Mouse (Mus musculus) urinary bladder, postnatal 36 days (tissue): ENCODE measurements around the gene Adra1d.

Experiments
- DNase-seq, 2 experiments: peaks; one replicate each; pipeline ENCODE4 v3.0.0; 2022; ENCODE audit warnings: low spot score in 2 of 2, mixed read lengths in 1 of 2

Gene Adra1d

DNA sequence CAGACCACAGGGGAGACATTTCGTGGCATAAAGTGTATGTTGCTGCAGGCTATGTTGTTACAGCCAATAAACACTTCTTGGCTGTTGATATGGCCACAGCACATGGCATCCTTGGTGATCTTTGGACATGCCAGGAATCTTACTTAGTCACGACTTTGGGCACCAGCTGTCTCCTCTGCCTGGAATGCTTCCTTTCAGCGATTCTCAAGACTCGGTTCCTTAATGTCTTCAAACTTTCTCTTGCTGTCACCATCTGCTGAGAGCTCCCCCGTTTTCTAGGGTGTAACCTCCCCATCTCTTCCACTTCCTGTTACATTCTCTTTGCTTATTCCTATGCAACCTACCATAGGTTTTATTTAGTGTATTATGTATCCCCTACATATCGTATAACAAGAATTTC, 22.3 kb downstream of the Adra1d start:
- no peak for DNase-seq

DNA sequence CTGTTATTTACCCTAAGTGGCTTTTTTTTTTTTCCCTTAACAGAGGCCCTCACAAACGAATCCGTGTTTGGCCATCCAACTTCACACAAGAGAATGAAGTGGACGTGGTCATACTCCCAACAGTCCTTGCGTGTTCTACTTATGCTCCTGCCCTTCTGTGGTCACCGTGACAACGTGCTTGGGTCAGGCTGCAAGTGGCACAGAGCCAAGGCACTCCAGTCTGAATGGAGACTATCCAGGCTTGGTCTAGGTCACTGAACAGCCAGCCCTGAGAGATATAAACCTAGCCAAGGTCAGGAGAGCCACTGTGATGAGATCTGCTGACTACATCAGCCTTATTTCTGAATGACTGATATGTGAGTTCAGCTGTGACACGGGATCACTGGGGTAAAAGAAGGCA, 23.7 kb downstream of the Adra1d start:
- no peak for DNase-seq

DNA sequence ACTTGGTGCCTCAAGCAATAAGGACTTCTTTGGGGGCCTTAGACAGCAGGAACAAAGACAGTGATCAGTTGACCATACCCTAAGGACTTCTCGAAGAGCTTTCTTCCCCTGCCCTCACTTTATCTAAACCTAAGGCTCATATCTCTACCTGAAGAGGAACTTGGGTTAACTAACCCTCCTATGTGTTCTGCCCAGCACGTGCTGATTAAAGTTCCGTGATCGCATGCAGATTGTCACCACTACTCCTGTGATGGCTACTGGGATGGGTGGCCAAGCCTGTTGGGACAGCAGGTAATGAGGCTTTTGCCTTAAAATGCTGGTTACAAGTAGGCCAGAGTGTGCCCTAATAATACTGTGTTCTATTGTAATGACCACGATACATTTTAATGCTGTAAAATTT, 26.9 kb downstream of the Adra1d start:
- DNase-seq, result no peak

DNA sequence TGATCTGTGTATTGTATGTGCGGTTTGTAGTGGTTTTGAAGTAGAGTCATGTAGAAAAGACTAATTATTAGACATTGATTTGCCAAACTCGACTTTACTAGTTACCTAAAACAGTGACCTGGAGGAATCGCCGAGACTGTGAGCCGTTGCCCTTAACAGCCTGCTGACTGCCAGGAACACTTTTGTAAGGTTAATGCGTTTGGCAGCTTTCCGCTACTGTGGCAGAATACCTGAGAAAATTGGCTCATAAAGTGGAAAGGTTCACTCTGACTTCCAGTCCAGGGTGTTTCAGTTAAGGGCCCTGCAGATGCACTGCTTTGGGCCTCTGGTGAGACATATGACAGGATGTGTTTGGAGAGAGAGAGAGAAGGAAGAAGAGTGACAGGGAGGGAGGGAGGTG, 30.8 kb downstream of the Adra1d start:
- no peak for DNase-seq

DNA sequence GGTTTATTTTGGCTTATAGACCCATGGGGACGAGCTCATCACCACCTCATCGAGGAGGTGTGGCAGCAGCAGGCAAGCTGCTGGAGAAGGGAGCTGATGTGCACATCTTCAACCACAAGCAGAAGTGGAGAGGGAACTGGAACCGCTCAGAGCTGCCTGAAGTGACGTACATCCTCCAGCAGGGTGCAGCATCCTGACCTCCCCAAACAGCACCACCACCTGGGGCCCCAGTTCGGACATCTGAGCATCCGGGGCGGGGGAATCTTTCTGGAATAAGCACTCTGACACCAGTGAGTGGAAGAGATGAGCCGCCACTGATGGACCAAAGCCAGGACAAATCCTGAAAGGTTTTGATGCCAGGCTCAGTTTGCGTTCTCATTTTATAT, 31.5 kb downstream of the Adra1d start:
- DNase-seq, result peak; percentile 24 to 37

DNA sequence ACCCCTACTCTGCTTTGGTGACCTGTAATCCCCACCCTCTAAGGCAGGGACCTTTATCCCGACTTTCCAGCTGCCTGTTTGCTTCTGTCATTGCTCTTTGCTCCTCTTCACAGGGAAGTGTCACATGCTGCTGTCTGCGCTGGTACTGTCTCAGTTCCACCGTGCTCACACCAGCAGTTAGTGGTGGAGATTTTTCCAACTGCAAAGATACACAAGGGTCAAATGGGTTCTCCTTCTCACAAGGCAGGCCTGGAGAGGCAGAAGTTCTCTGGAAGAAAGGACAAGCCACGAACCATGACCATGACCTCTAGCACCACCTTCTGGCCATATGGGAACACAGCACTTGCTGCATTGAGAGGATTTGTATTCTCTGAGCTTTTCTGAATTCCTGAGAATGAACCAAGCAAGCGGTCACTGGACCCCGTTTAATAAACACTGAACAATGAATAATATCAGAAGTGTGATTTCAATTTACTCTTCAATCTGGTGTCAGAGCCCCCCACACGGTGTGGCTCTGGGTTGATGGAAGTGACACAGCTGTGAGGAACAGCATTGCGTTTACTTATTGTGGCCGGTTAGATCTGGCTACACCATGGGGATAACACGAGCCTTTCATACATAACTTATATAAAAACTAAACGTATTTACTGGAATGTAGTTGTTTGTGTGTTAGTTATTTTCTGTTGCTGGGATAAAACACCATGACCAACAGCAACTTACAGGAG, 32.0 kb downstream of the Adra1d start:
- peak; percentile 33 to 41 for DNase-seq

DNA sequence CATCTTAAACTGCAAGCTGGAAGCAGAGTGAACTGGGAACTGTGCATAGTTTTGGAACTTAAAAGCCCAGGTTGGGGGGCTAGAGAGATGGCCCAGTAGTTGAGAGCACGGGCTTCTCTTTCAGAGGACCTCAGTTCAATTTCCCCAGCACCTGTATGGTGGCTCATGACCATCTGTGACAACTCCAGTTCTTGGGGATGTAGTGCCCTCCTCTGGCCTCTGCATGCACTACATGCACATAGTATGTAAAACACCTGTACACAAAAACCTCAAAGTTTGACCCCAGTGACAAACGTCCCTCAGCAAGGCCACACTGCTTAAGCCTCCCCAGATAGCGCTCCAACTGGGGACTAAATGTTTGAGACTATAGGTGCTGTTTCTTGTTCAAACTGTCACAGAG, 35.0 kb downstream of the Adra1d start:
- DNase-seq, result no peak

DNA sequence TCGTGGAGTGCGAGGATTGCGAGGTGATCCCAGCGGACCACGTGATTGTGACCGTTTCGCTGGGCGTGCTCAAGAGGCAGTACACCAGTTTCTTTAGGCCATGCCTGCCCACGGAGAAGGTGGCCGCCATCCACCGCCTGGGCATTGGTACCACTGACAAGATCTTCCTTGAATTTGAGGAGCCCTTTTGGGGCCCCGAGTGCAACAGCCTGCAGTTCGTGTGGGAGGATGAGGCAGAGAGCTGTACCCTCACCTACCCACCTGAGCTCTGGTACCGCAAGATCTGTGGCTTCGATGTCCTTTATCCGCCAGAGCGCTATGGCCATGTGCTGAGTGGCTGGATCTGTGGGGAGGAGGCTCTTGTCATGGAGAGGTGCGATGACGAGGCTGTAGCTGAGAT, 41.3 kb downstream of the Adra1d start:
- DNase-seq, result no peak

DNA sequence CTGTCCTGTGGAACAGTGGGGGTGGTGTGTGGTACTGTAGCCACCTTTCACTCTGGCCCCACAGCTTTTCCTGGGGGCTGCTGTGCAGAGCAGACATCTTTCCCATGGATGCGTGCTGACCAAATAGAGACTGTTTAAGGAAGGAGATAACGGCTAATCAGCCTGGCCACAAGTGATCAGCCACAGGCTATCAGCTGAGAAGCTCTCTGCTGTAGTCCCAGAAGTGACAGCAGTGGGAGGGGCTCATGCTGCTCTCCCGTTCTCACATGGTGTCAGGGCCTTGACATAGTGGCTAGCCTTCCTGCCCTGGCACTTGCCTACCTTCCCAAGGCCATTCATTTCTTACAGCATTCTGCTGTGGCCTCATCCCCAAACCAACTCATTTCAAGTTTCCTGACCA, 43.3 kb downstream of the Adra1d start:
- DNase-seq, result no peak

DNA sequence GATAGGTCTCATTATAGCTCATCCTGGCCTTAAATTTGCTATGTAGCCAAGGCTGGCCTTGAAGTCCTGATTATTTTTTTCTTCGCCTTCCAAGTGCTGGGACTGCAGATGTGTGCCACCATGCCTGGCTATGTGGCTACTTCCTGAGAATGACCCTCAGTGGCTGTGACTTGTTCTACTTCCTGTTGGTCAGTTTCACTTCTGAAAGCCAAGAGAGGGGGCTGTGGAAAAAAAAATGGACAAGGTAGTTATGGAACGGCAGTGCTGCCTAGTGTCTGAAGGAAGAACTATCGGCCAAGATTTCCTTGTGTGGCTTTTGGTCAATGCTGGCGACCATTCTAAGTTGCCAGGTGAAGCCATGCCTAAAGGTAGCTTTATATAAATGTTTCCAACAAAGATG, 44.5 kb downstream of the Adra1d start:
- no peak for DNase-seq

DNA sequence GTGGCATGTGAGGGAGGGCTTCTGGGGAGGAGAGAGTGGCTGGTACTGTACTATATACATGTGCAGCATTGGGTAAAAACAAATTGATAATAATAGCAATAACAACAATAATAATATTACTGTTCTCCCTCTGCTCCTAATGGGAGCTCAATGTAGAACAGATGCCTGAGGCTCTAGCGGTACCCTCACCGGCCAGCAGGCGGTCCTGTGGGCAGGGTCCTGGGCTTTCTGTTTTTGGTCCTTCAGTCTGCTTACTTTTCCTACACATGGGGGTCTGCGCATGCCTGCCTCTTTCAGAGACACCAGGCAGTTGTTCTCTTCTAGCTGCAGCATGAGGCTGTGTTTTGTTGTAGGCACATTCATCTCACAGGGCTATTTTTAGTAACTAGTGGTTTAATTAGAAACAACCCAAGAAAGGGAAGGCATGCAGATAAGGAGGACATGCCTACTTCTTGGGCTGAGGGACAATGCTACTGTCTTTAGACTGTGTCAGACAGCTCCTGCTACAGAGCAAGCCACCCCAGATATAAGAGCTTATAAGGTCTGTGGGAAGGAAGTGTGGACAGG, 47.9 kb downstream of the Adra1d start:
- DNase-seq, result no peak

DNA sequence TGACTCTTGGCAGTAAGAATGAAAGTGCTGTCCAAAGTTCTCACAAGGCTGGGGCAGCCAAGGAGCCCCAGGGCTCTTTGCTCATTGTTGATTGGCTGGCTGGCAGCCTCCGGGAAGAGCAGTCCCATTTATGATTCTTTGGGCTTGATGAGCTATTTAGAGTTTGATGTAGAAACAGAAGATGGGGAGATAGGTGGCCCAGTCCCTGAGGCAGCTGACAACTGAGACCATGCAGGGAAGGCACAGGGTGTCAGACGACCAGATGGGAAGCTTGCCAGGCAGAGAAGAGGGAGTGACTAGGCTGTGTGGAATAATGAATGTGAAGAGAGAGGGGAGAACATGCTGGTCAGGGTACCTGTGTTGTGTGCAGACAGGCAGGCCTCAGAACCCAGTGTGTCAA, 48.6 kb downstream of the Adra1d start:
- DNase-seq, result no peak

DNA sequence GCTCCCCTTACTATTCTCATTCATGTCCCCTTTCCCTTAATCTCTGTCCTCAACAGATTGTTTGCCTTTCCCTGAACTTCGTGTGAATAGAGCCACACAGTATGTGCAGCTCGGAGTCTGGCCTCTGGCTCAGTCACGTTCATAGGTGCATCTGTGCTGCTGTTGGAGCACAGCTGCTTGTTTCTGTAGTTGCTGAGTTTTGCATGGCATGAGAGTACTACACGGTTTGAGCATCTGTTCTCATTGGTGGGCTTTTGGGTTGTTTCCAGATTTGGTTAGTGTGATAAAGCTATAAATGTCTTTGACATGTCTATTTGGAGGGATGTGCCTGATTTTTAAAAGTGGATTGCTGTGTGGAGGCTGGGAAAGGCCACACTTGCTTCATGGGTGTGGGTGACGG, 51.6 kb downstream of the Adra1d start:
- DNase-seq, result no peak

DNA sequence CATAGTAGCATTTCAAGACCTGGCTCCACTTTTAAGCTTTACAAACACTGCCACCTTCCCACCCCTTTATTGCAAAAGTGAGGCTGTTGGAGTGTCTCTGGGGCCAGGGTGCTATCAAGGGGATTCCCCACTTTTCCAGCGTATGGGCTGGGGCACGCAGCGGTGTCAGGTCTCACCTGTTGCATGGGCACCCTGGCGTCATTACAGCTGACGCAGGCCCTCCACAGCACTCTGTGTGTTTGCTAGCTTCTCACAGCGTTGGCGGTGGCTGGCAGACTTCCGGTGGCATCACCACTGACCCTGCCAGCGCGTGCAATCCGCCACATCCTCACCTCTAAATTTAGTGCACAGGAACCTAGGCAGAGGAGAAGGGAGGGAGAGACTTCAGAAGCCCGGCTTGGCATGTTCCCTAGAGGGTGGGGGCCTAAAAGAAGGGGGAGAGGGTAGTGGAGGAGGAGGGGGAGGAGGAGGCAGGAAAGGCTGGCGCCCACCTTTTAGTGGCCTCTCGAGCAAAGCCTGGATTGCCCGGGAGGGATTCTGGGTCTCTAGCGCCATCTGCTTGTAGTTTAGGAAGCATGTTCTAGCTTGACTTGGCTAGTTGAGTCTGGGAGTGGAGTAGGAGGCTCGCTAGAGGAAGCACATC, 52.3 kb downstream of the Adra1d start:
- DNase-seq, result peak; percentile 34 to 47

DNA sequence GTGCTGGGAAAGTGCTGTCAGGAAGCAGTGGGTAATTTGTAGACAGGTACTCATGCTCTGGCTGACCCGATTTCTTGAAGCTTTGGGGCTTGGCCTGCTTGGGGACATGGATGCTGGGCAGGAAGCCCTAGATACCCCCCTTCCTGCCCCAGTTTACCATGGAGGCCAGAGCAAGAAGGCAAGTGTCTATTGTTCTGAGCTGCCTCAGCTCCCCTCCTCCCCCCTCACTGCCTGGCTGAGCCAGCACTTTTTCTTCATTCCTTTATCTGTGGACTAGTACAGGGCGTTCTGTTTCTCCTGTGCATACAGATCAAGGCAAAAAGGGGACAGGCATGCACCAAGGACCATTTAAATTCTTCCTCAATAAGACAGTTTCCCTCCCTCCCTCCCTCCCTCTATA, 53.6 kb downstream of the Adra1d start:
- DNase-seq, result no peak

DNA sequence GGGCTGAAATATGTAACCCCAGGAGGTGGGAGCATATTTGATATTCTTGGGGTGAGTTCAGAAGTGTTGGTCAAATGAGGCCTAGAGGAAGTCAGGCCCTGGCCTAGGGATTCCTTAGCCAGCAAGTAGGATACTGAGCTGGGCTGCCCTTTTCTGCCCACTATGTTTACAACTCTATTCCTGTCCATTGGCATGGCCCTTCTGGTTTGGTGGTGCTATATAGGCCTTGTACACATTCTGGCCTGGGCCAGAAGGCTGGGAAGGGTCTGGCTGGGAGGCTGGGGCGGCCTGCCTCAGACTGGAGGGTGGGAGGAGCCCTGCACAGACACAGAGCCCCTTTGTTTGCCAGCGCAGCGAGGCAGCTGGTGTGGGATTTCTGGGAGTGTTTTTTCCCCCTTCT, 55.7 kb downstream of the Adra1d start:
- DNase-seq, result no peak

DNA sequence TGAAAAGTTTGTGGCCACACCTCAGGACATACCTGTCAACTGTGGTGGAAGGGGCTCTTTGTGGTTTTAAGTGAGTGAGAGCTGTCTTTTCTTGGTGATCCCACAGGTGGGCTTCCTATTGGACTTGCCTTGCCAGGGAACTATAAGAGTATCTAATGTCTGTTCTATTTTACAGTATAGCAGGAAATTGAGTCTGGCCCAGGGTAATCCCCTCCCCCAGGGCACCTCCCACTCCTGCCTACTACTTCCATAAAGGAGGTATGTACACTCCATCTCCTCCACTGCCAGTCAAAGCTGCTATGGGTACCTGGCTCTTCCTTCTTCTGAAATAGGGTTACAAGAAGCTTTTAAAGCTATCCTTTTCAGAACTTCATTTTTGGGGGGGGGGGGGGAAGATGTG, 56.7 kb downstream of the Adra1d start:
- DNase-seq, result no peak

DNA sequence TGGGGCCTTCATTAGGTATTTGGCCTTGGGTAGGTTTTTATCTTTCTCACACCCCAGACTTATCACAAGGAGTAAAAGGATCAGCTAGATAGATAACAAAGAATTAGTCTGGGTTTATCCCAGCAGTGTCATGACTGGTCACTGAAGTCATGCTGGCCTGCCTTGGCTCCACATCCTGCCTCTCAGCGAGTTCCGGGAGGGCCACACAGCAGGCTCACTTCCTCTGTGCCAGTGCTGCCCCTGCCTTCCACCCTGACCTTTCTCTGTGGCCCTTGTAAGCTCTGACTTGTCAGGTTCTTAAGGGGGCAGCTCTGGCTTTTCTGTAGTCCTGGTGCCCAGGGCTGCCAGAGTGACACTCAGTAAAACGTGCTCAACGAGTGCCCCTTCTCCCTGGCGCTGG, 59.5 kb downstream of the Adra1d start:
- no peak for DNase-seq

DNA sequence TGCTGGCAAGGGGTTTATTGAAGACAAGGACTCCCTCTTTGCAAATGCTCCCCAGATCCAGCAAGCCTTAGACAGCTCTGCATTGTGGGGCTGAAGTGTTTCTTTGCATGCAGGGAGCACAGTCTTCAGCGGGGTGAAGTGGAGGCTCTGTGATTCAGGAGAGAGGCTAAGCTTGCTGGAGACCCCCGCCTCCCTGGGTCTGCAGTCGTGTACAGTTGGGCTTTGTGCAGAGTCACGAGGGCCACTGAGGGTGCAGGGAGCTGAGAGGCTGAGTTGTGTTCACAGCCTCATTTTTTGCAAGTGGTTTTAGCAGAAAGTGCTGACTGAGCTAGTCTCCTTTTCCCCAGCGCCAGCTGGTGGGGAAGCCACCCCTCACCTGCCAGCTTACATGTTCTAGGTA, 60.2 kb downstream of the Adra1d start:
- DNase-seq, result no peak

DNA sequence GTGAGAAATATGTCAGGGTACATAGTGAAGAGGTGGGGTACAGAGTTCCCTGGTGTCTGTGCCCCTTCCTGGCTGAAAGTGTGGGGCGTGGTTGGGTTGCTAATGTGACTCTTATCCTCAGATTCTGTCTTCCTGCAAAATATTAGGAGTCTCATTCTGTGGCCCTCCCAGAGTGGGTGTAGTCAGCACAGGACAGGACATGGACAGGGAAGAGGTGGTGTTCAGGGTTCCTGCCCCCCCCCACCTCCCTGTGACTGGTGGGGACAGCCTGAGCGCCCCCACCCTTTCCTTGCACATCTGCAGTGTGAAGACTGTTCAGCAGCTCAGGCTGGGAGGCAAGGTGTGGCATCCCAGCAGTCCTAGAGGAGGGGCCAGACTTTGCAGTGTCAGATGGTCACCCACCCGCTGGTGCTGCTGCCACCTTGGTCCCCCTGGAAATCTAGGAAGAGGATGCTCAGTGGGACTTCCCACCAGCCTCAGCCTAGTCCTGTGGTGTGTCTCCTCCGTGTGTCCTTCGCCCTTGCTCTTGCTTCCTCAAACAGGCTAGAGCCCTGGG, 62.7 kb downstream of the Adra1d start:
- DNase-seq, result no peak

DNA sequence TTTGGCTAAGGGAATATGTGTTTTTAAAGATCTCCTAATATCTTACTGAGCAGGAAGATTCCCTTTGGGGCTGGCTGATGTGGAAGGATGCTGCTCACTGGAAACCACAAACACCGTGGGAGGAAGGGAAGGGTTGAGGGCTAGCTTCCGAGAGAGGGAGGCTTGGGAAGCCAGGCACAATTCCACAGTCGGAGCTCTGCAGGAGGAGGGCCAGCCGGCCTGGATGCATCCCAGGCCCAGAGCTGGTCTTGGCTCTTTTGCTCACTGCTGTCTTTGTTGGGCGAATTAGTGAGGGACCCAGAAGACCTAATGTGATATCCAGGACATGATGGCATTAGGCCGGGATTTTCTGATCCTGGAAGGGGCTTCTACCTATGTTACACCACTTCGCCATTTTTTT, 63.9 kb downstream of the Adra1d start:
- DNase-seq, result no peak

DNA sequence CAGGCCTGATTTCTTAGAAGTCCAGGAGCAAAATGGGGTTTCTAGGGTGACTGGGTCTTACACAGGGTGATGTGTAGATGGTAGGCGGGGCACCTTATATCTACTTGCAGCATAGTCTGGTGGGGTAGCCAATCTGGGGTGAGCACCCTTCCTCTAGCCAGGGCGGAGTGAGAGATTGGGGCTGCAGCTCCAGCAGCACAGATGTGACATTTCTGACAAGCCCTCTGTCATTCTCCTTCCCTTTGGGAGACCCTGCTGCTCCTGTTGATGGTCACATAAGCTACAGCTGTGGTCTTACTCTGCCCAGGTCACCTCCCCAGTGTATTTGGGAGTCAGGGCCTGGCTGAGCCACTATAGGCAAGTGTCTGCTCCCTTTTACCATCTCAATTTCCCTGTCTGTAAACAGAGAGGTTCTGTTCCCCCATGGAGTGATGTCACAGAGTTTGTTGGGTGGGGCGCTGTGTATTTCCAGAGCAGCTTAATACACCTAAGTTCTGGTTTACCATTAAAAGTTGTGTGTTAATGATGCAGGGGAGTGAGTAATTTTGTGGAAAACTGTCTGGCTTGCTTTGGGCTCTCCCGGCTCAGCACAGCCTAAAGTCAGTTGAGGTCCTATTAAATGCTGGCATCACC, 64.7 kb downstream of the Adra1d start:
- no peak for DNase-seq
